Mouse (Mus musculus) hindbrain, embryonic 13.5 days (tissue): ENCODE results near the gene Aldh5a1. TPM values are rescaled to one million over a fixed set of nuclear protein-coding genes. Genes with fewer than 3 reads are reported as not detected.

ENCODE experiments used
- polyA plus RNA-seq: library from polyadenylated mRNA; unstranded; fragments of >200 nt; fragmentation: Nextera tagmentation; extraction: Ambion mirVana; gene quantifications from 2 replicates; pipeline ENCODE4 v1.2.1, GENCODE M21; 2015

Aldh5a1 gene
- polyA plus RNA-seq, 1 experiment from 2014 or later, result 8.7 TPM

Other genes starting within 250 kb of the Aldh5a1 start
- gene Armh2, start 196.4 kb downstream of the Aldh5a1 start, polyA plus RNA-seq, result not detected in 2 replicates
- gene Gmnn, start 175.7 kb downstream of the Aldh5a1 start, polyA plus RNA-seq, result 28.0 and 28.1 TPM in 2 replicates
- gene BC005537, start 136.0 kb downstream of the Aldh5a1 start, polyA plus RNA-seq, result 22.6 and 23.4 TPM in 2 replicates
- gene Acot13, start 106.1 kb downstream of the Aldh5a1 start, polyA plus RNA-seq, result 47.1 and 48.5 TPM in 2 replicates
- 40.6 and 41.2 TPM in 2 replicates for gene Tdp2, start 106.0 kb downstream of the Aldh5a1 start, polyA plus RNA-seq
- 2.9 and 4.0 TPM in 2 replicates for gene D130043K22Rik, start 92.5 kb downstream of the Aldh5a1 start, polyA plus RNA-seq
- gene Gpld1, start 5.5 kb upstream of the Aldh5a1 start, polyA plus RNA-seq, result 1.3 and 1.4 TPM in 2 replicates
- gene Mrs2, start 82.7 kb upstream of the Aldh5a1 start, polyA plus RNA-seq, result 18.1 and 19.8 TPM in 2 replicates
- 2.9 and 5.0 TPM in 2 replicates for gene Dcdc2a, start 118.3 kb upstream of the Aldh5a1 start, polyA plus RNA-seq